Mouse (Mus musculus) midbrain, embryonic 14.5 days (tissue): ENCODE results near the gene Sptssa. TPM values are rescaled to one million over a fixed set of nuclear protein-coding genes. Genes with fewer than 3 reads are reported as not detected.
A peak's percentile ranks its signal among the peaks of the same experiment; 100 is the strongest.

ENCODE experiments used
- ATAC-seq: fragments of 200-750 bp; cut with Nextera tagmentation; 2 replicates; pipeline ENCODE4 v1.8.0; 2017; ENCODE audit warnings: moderate number of reproducible peaks, moderate library complexity; ENCODE audit not compliant: low FRiP score, low TSS enrichment
- DNase-seq: peaks from one replicate; pipeline ENCODE4 v3.0.0-alpha.2; 2015
- H3K27ac ChIP-seq: fragments of 300-500 bp; sonication (generic); replicated peaks from 2 replicates; pipeline ENCODE4 v1.5.1; 2014; ENCODE audit warnings: mild to moderate bottlenecking, low read depth, low read length, moderate library complexity
- H3K27me3 ChIP-seq: fragments of 300-500 bp; sonication (generic); 2 replicates; pipeline ENCODE4 v1.6.1; 2014; ENCODE audit warnings: low read length, control low read depth, mixed read lengths; ENCODE audit not compliant: control insufficient read depth, insufficient read depth
- H3K36me3 ChIP-seq: fragments of 300-500 bp; sonication (generic); 2 replicates; pipeline ENCODE4 v1.6.1; 2014; ENCODE audit warnings: low read length, control low read depth; ENCODE audit not compliant: control insufficient read depth, insufficient read depth
- H3K4me1 ChIP-seq: fragments of 300-500 bp; sonication (generic); 2 replicates; pipeline ENCODE4 v1.6.1; 2014; ENCODE audit warnings: mild to moderate bottlenecking, antibody characterized with exemption, low read length, control low read depth; ENCODE audit not compliant: control insufficient read depth, insufficient read depth
- H3K4me2 ChIP-seq: fragments of 300-500 bp; sonication (generic); 2 replicates; pipeline ENCODE4 v1.6.1; 2014; ENCODE audit warnings: mild to moderate bottlenecking, low read length, moderate library complexity
- H3K4me3 ChIP-seq: fragments of 300-500 bp; sonication (generic); replicated peaks from 2 replicates; pipeline ENCODE4 v1.5.1; 2014; ENCODE audit warnings: low read depth, low read length
- H3K9ac ChIP-seq: fragments of 300-500 bp; sonication (generic); replicated peaks from 2 replicates; pipeline ENCODE4 v1.6.1; 2014; ENCODE audit warnings: mild to moderate bottlenecking, low read length, moderate library complexity
- H3K9me3 ChIP-seq: fragments of 300-500 bp; sonication (generic); 2 replicates; pipeline ENCODE4 v1.6.1; 2016; ENCODE audit warnings: low read length, control low read depth, mixed read lengths; ENCODE audit not compliant: control insufficient read depth
- WGBS: fragments of 180-500 bp; shearing (Covaris S2); extraction: QIAGEN DNeasy Blood & Tissue Kit; methylation state at CpG from one replicate; pipeline ENCODE4 v1.1.7; 2014; 5-methylcytosine and 5-hydroxymethylcytosine counted together
- polyA plus RNA-seq: library from polyadenylated mRNA; unstranded; fragments of >200 nt; fragmentation: Nextera tagmentation; extraction: Ambion mirVana; gene quantifications from 2 replicates; pipeline ENCODE4 v1.2.1, GENCODE M21; 2014

Gene Sptssa
- polyA plus RNA-seq, 1 experiment from 2014 or later = 185 TPM

DNA sequence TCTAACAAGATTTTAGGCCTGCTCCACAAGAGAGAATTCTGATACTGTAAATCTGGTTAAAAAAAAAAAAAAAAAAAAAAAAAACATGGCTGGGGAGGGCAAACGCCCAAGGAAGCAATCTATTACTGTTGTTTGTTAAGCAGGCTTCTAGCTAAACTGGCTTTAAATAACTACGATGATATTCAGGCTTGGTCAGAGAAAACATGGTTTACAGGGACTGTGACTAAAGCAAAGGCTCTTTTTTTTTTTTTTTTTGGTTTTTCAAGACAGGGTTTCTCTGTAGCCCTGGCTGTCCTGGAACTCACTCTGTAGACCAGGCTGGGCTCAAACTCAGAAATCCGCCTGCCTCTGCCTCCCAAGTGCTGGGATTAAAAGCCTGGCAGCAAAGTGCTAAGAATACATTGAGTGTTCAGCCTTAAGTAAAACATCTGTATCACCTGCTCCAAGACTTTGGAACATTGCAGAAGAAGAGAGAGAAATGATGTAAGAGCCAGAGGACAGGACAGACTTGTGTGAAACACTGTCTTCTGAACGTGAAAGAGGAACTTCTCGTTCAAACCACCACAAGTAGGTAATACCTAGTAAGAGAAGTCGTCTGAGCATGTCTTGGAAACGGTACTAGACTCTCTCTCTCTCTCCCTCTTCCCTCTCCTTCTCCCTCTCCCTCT lies 2.2 kb upstream of the Sptssa start:
- no peak for DNase-seq
- 75% methylated on average over 7 of the region's 7 CpGs for WGBS
- H3K27ac ChIP-seq = no peak overlapping the region
- no peaks in the 10 kb centered on the region for H3K27me3 ChIP-seq
- no peak overlapping the region for H3K4me2 ChIP-seq
- H3K9ac ChIP-seq = no peak overlapping the region
- ATAC-seq = no peak
- no peaks in the 10 kb centered on the region for H3K36me3 ChIP-seq
- no peaks in the 10 kb centered on the region for H3K9me3 ChIP-seq
- H3K4me1 ChIP-seq = peaks cover 20% of the 10 kb centered on the region
- H3K4me3 ChIP-seq = no peak overlapping the region

DNA sequence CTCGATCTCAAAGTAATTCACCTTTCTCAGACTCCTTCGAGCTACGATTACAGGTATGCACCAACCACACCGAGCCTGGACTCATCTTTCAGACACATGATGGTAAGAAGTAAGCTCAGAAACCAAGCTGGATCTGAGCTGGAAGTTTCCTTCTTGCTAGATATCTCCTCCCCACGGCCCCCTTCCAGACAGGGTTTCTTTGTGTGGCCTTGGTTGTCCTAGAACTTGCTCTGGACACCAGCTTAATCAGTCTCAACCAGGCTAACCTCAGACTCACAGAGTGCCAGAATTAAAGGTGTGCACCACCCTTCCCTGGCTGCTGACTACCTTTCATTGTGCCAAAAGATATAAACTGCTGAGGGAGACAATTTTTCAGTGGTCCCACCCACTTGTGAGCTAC lies 1.6 kb upstream of the Sptssa start:
- Histone ChIP-seq H3K9me3 (no peaks in the 10 kb centered on the region), H3K4me1 (peaks cover 21% of the 10 kb centered on the region), H3K27ac (no peak overlapping the region), H3K36me3 (no peaks in the 10 kb centered on the region), H3K4me2 (no peak overlapping the region), H3K27me3 (no peaks in the 10 kb centered on the region), H3K9ac (no peak overlapping the region), H3K4me3 (no peak overlapping the region)
- no peak for ATAC-seq
- DNase-seq = no peak
- WGBS = 98% methylated on average over 5 of the region's 5 CpGs

DNA sequence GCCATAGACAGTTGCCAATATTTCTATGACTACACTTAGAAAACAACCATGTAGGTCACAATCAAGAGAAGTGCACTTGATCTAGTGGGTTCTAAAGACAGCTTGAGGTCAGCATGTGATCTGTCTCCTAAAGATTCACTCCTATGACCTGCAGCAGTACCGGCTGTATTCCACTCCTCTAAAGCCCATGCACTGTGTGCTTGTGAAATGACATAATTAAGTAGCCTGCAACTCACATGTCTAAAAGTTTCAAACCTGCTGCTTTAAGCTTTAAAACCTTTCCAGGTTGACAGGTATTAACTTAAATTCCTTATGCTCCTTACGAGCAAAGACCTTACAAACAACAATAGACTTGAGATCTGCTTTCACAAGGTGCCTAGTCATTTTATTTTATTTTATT lies 853 bp upstream of the Sptssa start:
- Histone ChIP-seq H3K9me3 (no peaks in the 10 kb centered on the region), H3K27ac (no peak overlapping the region), H3K27me3 (no peaks in the 10 kb centered on the region), H3K4me3 (peak overlapping the region; percentile 73), H3K36me3 (no peaks in the 10 kb centered on the region), H3K4me2 (peak overlapping the region; percentile 62), H3K4me1 (peaks cover 21% of the 10 kb centered on the region), H3K9ac (peak overlapping the region; percentile 60; the same call in 1 of the 2 replicates)
- no peak for ATAC-seq
- no peak for DNase-seq
- 70% methylated on average over 2 of the region's 2 CpGs for WGBS

DNA sequence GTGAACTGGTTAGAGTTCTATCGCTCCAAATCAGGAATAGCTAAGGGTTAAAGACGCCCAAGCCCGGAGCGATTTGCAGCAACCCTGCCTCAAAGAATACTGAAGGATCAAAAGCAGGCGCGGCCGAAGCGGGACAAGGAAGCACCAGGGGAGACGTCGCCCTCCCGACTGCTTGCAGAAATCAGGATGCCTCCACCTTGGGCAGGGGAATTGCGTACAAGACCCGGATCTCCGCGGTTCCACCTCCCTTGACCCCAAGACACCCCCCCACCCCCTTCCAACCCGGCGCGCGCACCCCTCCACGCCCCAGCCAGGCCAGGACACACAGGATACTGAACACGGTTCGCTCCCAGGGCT lies 356 bp downstream of the Sptssa start:
- Histone ChIP-seq H3K27ac (peak overlapping the region; percentile 89), H3K36me3 (no peaks in the 10 kb centered on the region), H3K9me3 (no peaks in the 10 kb centered on the region), H3K4me2 (peak overlapping the region; percentile 62), H3K4me3 (peak overlapping the region; percentile 73), H3K4me1 (peaks cover 21% of the 10 kb centered on the region), H3K9ac (peak overlapping the region; percentile 60), H3K27me3 (no peaks in the 10 kb centered on the region)
- DNase-seq (peak; percentile 71), ATAC-seq (no peak; the same call in none of the 2 replicates)
- under 1% methylated on average over 22 of the region's 22 CpGs for WGBS

DNA sequence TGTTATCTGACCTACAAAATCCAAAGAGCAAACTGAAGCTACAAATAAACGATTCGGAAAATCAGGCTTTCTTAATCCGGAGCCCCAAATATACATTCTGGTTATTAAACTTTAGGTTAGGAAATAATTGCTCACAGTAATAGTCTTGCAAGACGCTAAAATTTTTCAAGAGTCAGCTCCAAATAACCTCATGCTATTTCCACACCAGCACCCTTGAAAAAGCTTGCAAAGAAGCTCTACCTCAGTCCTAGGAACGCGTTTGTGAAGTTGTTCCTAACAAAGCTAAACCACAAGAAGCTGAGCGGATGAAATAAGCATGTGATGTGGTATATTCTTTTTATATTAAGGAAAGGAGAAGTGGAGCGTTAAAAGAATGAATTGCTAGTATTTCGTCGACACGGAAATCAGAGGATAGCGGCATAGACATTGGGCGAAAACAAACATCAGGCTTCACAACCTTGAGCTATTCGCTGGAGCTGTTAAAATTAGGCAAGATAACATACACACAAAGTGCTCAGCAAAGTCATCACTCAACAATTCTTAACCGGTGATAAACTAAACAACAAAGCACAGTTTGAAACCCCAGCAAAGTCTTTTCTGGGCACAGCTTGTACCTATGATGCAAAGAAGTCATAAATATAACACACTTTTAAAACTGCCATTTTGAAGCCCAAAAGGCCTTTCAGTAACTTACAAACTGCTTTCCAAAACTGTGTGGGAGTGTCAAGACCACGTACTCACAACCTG lies 908 bp downstream of the Sptssa start:
- DNase-seq (peak; percentile 23), ATAC-seq (no peak)
- 26% methylated on average over 16 of the region's 16 CpGs for WGBS

DNA sequence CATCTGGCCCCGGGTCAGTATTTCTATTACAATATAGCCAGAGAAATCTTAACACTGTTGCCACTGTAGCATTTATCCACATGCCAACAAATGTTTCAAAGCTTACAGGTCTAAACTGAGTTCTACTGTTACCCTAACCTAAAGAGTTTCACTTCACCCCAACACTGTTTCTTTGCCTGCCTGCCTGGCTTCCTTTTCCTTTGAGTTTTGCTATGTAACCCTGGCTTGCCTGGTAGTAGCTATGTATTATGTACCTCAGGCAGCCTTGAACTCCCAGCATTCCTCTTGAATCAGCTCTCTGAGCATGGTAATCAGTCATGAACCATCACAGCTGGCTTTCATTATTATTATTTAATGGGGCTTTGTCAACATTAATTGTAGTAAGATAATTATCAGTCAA lies 1.6 kb downstream of the Sptssa start:
- Histone ChIP-seq H3K4me3 (peak overlapping the region; percentile 73), H3K27me3 (no peaks in the 10 kb centered on the region), H3K36me3 (no peaks in the 10 kb centered on the region), H3K9me3 (no peaks in the 10 kb centered on the region), H3K27ac (no peak overlapping the region), H3K4me2 (peak overlapping the region; percentile 62), H3K9ac (no peak overlapping the region), H3K4me1 (peaks cover 21% of the 10 kb centered on the region)
- WGBS = 93% methylated on average over 1 of the region's 1 CpGs
- ATAC-seq = no peak
- DNase-seq = no peak

More for the DNA sequence above, 908 bp downstream of the Sptssa start:
- Histone ChIP-seq H3K9me3 (no peaks in the 10 kb centered on the region), H3K4me1 (peaks cover 21% of the 10 kb centered on the region), H3K4me2 (peak overlapping the region; percentile 62), H3K36me3 (no peaks in the 10 kb centered on the region), H3K27me3 (no peaks in the 10 kb centered on the region), H3K27ac (peak overlapping the region; percentile 89), H3K4me3 (peak overlapping the region; percentile 73), H3K9ac (peak overlapping the region; percentile 60)

DNA sequence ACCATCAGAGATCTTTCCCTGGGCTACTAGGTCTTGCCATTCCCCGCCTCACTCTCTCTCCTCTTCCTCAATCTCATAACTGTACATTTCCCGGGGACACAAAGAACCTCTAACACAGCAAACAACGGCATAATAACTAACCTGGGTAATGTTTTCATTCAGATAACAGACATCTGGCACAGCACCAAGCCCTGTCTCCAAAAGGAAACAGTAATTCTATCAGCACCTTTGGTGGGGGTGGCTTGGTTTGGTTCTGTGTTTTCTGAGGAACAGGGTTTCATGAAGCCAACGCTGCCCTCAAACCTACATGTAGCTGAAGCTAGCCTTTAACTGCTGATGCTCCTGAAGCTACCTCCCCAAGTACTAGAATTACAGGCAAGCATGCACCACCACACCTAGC lies 2.2 kb downstream of the Sptssa start:
- 89% methylated on average over 4 of the region's 4 CpGs for WGBS
- no peaks in the 10 kb centered on the region for H3K36me3 ChIP-seq
- DNase-seq = no peak
- no peak for ATAC-seq
- no peak overlapping the region for H3K27ac ChIP-seq
- H3K4me1 ChIP-seq = peaks cover 21% of the 10 kb centered on the region
- H3K9me3 ChIP-seq = no peaks in the 10 kb centered on the region
- no peak overlapping the region for H3K4me3 ChIP-seq
- no peak overlapping the region for H3K9ac ChIP-seq
- no peak overlapping the region; the same call in 1 of the 2 replicates for H3K4me2 ChIP-seq
- H3K27me3 ChIP-seq = no peaks in the 10 kb centered on the region

DNA sequence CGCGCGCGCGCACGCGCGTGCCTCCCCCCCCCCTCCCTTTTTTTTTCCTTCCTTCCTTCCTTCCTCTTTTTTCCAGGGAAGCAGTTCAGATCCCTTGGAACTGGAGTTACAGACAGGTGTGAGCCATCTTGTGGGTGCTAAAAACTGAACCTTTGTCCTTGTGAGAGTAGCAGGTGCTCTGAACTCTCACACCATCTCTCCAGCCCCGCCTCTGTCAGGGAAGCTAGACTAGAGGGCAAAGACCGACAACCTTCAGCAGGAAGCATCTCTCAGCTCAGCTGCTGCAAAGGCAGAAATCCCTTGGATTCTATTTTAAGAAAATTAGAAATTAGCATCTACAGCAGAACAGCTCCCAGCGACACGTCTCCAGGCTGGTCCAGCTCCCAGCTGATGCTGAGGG lies 4.0 kb downstream of the Sptssa start:
- Histone ChIP-seq H3K4me3 (no peak overlapping the region), H3K9me3 (no peaks in the 10 kb centered on the region), H3K27me3 (no peaks in the 10 kb centered on the region), H3K9ac (no peak overlapping the region), H3K4me1 (peaks cover 21% of the 10 kb centered on the region), H3K4me2 (no peak overlapping the region), H3K36me3 (no peaks in the 10 kb centered on the region), H3K27ac (no peak overlapping the region)
- no peak for ATAC-seq
- DNase-seq = no peak
- 88% methylated on average over 12 of the region's 12 CpGs for WGBS

DNA sequence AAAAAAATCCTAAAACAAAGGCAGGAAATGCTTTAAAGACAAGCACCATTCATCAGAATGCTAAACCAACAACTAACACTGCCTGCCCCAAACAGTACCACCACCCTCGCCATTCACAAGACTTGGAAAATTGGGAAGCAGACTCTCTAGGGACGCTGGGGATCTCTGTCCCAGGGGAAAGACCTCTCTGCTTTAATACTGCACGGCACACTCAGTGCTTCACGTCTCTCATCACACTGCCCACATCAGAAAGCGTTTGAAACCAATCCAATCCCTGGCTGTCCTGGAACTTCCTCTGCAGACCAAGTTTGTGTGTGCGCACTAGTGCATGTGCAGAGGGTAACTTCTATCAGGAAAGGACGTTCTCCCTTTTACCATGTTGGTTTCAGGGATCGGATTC lies 4.6 kb downstream of the Sptssa start:
- no peak overlapping the region for H3K9ac ChIP-seq
- DNase-seq (no peak), ATAC-seq (no peak)
- 83% methylated on average over 8 of the region's 8 CpGs for WGBS
- 0 out of 2 replicates have a peak, but pooled peaks cover 3% of the 10 kb centered on the region for H3K36me3 ChIP-seq
- peaks cover 17% of the 10 kb centered on the region for H3K4me1 ChIP-seq
- H3K27me3 ChIP-seq = no peaks in the 10 kb centered on the region
- H3K4me3 ChIP-seq = no peak overlapping the region
- no peaks in the 10 kb centered on the region for H3K9me3 ChIP-seq
- H3K27ac ChIP-seq = no peak overlapping the region
- no peak overlapping the region for H3K4me2 ChIP-seq
